Mouse (Mus musculus): ENCODE data around the gene Lamb3.

Gene Lamb3

GRCm38 (mm10) chr1:193207503-193207902 is at the start of gene Lamb3:
Gene Lamb3, plus strand, starts transcription at chr1:193207699.
- no peak for DNase-seq

- no peak for DNase-seq
These were observed 48.3 kb upstream of the Lamb3 start for GRCm38 (mm10) chr1:193159163-193159562.

- no peak for DNase-seq
These were observed 47.9 kb upstream of the Lamb3 start for GRCm38 (mm10) chr1:193159613-193160012.

- DNase-seq: peak; percentile 57 to 62
These were observed 47.0 kb upstream of the Lamb3 start for GRCm38 (mm10) chr1:193160317-193161032.

GRCm38 (mm10) chr1:193167746-193168145 is 39.8 kb upstream of the Lamb3 start, which contains the start of gene A130010J15Rik:
Gene A130010J15Rik, plus strand, starts transcription at chr1:193168046.
- DNase-seq: no peak

- DNase-seq: no peak
These were observed 38.3 kb upstream of the Lamb3 start for GRCm38 (mm10) chr1:193169228-193169627.

GRCm38 (mm10) chr1:193169856-193170255 is 37.6 kb upstream of the Lamb3 start:
- peak; percentile 9 to 52 for DNase-seq

GRCm38 (mm10) chr1:193172991-193173809 is 34.3 kb upstream of the Lamb3 start:
- DNase-seq: peak; percentile 97

- DNase-seq: no peak
These were observed 33.7 kb upstream of the Lamb3 start for GRCm38 (mm10) chr1:193173810-193174129.

- DNase-seq: no peak
These were observed 33.3 kb upstream of the Lamb3 start for GRCm38 (mm10) chr1:193174143-193174733.

- no peak for DNase-seq
These were observed 26.4 kb upstream of the Lamb3 start for GRCm38 (mm10) chr1:193181104-193181503.

- DNase-seq: no peak
These were observed 19.2 kb upstream of the Lamb3 start for GRCm38 (mm10) chr1:193188257-193188656.

GRCm38 (mm10) chr1:193189151-193189621 is 18.3 kb upstream of the Lamb3 start:
- peak; percentile 41 to 59 for DNase-seq

- no peak for DNase-seq
These were observed 17.7 kb upstream of the Lamb3 start for GRCm38 (mm10) chr1:193189771-193190170.

GRCm38 (mm10) chr1:193191675-193192283 is 15.7 kb upstream of the Lamb3 start:
- no peak for DNase-seq

- no peak for DNase-seq
These were observed 12.9 kb upstream of the Lamb3 start for GRCm38 (mm10) chr1:193194416-193195140.

GRCm38 (mm10) chr1:193195169-193195810 is 12.2 kb upstream of the Lamb3 start:
- no peak for DNase-seq

- no peak for DNase-seq
These were observed 9.8 kb upstream of the Lamb3 start for GRCm38 (mm10) chr1:193197494-193198205.

GRCm38 (mm10) chr1:193198312-193198711 is 9.2 kb upstream of the Lamb3 start:
- no peak for DNase-seq

GRCm38 (mm10) chr1:193200640-193201382 is 6.7 kb upstream of the Lamb3 start:
- DNase-seq: no peak

Data from kidney, postnatal 25 days (tissue).